Mouse (Mus musculus): ENCODE data around the gene Gpr173.

DNA sequence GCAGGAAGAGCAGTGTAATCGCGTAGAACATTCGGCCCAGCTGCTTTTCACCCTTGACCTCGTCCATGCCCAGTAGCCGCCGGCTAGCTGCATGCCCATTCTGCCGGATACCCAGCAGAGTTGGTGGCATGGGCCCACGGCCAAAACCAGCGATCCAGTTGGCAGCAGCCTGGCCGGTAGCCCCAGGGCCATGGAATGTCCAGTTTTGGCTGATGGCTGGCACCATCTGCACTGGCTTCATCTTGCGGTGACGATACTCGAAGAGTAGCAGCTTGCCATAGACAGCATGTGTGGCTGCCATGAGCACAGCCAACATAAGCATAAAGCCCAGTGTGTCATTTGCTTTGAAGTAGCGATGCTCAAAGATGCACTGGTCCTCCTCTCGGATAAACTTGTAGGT lies 21.9 kb downstream of the Gpr173 start:
- TF ChIP-seq CTCF (IDR thresholded peaks at IDR 0.05; ENCODE audit: low read depth, low read length): no peak
- no peak for TF ChIP-seq POLR2A (IDR thresholded peaks at IDR 0.05; ENCODE audit: extremely low read depth, insufficient read depth, low read length)

All from liver, adult 2 months (tissue).